Mouse (Mus musculus) fat pad, adult 2 months (tissue): ENCODE results near the gene Tecpr2.
"Not testable (repeated sequence)": the region's sequence is repeated elsewhere in the genome, so short reads cannot be mapped to it uniquely, and the experiment has no call there.

Experiments
- DNase-seq: peaks from one replicate; pipeline ENCODE4 v3.0.0-alpha.2; 2011; ENCODE audit warnings: low read depth, low spot score; ENCODE audit errors: extremely low read depth

Gene Tecpr2

DNA sequence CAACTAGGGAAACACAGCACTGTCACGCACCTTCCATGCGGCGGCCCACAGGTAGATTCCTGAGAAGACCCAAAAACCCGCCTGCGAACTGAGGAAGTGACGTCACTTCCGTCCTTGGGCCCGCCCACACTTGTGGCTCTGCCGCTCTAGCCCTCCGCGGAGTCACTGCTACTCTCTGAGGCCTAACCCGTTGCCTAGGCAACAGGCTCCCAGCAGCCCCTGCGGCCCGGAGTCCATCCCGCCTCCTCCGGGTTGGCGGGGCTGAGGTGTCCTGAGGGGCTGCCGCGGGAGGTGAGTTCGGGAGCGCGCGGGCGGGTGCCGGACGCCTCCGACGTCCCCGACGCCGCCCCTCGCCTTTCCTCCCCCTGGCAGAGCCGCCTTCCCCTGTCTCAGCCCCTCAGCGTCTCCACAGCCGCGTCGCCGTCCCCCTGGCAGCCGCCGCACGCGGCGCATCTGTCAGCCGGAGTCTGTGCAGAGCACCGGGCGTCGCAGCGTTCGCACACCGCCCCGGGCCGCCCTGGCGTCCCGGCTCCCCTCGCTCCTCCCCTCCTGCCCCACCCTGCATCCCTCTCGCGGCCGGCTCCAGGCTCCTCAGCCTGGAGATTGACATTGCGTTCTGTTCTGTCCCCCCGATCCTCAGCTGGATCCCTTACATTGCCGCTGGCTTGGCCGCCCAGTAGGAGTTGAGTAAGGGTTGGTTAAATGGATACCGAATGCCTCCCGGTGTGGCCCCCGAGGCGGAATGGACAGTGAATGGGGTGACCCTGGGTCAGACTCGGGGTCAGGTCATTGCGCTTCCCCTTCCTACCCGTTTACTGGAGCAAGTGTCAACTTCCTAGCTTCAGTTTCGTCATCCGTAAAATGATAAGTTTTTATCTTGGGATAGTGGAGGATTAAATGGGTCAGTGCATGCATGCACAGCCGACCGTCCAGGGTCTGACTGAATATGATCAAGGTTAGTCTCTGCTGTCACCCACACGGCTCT lies at the start of gene Tecpr2, which contains the start of gene Cinp:
Gene Tecpr2 (plus strand): TSS at position 229 of the 985 bp plus-strand sequence.
Gene Cinp (minus strand): TSS at position 110 of the 985 bp plus-strand sequence.
- DNase-seq, result peak; percentile 74

DNA sequence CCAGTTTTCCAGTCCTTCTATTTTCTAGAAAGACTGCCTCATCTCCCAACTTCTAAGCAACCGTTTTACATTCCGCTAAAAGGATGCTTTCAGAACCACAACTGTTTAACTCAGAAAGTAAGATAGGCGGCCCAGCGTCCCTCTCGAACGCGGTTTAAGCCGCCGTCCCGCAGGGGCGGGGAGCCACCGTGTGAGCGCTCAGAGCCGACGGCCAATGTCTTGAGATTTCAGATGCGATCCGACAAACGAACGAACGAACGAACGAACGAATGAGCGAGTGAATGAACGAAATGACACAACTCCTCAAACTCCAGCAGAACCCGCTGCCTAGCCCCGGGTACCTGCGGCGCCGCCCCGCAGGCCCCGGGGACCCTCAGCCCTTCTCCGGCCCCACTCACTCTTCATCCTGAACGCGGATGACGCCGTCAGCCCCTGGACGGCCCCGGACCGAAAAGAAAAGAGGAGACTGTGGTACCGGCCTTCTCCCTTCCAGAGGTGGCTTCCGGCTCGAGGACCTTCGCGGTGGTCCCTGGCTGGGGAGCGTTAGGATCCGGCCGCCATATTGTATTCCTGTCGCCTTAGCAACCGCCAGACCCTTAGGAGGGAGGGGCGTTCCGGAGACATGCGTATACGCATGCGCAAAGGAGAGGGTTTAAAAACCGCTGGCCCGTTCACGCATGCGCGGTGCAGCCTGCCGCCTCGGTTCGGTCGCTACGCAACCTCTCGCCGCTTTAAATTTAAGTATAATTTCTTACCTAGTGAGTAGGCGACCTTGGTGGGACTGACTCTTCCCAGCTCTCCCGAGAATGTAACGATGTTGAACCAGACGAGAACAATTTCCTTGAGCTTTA lies 48.5 kb upstream of the Tecpr2 start, which contains the start of gene Mok:
Gene Mok (minus strand): TSS at position 592 of the 851 bp plus-strand sequence.
- no peak for DNase-seq

DNA sequence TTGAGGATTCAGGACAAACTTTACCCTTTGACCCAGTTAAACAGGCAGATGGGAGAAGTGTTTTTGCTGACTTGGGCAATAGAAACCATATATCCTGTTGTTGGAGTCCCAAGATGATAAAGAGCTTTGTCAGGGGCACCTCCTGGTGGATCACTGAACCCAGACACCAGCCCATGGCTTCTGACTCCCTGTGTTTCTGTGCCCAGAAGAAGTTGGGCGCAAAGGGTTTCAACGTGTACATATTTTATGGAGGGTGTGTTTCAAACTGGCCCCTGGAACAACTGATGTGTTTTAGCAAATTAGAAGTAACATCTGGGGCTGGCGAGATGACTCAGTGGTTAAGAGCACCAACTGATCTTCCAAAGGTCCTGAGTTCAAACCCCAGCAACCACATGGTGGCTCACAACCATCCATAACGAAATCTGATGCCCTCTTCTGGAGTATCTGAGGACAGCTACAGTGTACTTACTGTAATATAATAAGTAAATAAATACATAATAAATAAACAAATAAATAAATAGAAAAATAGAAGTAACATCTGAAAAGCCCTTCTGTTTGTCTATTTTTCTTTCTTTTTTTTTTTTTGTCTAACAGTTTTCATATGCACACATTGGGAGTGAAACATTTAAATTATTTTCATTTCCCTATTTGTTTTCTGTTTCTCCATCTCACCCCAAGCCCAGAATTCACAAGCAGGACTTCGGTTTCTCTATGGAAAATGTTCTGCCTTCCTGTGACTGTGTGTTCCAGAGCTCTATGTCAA lies 47.2 kb upstream of the Tecpr2 start:
- DNase-seq, result no peak

DNA sequence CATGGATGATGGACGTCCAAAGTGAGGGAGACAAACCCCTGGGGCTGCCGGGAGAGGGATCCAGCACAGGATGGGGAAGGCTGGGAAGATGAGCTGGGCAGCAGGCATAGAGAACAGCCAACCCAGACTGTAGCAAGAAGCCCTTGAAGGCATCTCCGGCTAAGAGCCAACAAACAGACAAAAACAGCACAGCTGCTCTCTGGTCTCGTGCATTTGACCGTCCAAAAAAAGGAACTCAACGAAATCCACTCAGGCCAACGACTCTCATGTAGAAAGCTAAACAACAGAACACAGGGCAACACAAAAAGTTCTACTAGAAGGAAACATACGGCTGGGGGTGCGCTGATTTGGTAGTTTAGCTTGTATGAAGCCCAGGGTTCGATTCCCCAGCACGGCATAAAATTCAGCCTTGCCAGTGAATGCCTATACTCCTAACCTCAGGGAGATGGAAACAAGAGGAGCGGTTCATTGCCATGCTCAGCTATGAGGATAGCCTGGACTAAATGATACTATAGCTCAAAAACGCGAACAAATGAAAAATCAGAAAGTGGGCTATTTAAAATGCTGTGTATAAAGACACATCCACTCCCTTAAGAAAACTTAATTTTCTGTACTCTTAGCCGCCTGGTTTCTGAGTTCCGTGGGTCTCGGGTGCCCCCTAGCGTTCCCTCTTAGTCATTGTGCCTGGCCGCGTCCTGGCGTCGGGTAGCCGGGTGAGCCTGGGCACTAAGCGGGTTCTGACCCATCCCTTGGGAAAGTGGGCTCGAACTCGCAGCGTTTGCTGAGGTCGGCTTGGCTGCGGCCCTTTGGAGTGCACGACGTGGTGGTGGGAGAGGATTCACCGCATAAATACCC lies 45.6 kb upstream of the Tecpr2 start:
- no peak for DNase-seq

DNA sequence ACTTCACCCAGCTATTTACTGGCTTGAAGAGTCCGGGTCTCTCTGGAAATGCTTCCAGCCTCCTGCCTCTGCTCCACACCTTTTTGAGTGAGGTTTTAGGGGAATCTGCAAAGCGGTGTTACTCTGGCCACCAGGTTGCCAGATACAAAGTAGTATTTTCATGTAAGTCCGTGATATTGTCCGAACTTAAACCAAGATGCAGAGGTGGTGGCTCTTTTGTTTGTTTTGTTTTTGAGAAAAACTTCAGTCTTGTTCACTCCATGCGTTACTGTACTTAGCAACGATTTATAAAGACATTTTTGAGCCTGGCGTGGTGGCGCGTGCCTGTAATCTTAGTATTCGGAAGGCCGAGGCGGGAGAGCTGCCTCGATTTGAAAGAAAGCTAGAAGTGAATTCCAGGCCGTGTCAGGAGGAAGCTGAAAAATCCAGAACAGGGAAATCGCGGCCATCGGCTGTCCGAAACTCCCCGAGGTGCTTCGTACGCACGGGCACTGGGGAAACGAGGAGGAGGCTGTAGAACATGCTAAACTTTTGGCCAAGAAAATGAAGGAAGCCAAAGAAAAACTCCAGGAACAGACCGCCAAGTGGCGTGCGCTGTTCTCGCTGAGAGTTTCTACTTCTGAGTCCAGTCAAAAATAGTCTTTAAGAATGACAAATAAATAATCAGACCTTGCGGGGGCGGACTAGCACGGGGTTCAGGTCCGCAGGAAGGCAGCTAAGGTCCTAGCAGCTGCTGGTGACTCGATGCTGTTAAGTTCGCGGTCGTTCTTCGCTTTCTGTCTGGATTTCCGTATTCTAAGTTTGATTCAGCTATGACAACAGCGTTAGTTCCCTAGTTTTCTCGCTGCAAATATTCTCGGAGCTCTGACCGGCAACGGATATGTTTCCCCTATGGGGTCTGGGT lies 44.6 kb upstream of the Tecpr2 start:
- no peak for DNase-seq

DNA sequence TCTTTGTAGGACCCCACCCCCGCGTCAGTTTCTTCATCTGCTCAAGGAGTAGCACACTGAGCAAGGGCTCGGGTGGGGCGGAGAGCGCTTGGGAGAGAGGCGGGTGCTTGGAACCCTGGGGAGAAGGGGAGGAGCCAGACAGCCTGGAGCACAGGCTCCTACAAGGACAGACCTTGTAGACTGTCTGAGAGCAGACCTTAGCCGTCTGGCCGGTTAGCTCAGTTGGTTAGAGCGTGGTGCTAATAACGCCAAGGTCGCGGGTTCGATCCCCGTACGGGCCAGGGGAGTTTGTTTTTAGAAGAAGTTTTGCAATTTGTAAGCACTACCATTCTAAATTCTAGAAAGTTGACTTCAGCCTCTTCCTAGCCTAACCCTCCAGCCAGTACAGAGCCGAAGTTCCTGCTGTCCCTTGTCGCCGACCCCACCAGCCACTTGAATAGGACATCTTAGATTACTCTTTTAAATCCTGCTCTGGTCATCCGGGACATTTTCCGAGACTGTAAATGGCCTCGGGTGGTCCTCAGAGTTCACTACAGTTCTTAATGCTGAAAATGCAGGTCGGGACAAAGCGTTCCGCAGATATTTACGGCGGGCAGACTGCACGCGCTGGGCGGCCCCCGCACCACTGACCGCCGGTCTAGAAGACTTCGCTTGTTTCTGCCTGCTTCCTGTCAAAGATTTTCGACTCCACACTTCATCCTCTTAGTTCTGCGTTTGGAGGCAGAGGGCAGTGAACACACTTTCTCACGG lies 43.8 kb upstream of the Tecpr2 start:
- DNase-seq, result peak; percentile 58

DNA sequence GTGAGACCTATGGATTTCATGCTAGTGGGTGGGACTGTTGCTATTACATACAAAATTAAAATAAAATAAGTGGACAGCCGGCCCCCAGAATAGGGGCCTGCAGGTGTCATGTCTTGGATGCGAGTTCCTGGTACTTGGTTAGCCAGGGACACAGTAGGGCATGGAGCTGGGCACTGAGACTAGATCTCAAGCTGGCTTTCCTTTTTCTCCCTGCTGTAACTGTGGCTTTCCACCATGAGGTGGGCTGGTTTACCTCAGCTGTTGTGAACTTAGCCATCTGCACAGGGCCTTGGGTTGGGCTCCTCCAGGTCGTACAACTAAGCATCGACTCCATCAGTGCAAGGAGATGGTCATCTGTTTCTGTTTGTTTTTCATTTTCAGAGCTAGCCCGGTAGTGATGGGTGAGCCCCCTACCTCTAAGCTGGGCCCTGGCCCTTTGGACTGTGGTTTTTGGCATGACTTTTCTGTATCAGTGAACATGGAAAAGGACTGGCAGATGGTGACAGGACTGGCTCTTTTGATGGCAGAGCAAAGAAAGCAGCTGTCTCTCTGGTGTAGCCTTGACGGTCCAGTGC lies 42.8 kb upstream of the Tecpr2 start:
- no peak for DNase-seq

DNA sequence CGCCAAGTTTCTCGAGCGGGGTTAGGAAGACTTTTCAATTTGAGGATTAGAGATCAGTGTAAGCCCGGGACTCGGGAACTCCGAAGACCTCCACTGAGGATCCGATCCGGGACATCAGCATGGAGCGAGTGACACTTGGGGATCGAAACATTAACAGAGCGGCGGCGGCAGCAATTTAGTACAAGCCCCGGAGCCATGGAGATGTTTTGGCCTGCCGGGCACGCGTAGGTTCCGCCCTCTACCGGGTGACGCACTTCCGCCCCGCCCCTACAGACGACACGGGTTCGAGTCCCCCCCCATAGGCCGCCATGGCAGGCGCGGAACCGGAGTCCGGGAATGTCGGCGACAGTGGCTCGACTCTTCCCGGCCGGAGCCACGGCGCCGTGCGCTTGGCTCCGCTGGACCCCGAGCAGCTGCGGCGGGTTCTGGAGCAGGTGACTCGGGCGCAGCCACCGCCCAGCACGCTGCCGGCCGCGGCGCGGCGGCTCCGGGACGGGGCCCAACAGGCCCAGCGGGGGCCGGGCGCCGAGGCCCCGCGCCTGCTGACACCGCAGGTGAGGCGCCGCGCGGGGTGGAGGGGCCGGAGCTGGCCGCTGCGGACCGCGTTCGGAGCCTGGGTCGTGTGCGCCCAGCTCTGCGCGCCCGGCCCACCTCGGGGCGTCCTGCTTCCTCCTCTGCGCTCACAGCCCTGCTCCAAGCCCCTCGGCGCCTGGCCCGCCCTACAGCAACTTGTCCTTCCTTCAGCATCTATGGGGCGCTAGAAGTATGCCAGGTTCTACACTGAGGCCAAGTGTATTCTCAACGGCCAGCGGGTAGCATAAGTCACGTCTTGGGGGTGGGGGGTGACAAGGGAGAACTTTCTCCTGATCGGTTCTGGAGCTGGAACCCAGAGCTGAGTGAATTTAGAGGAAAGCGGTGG lies 38.8 kb upstream of the Tecpr2 start, which contains the start of gene Zfp839:
Gene Zfp839 (plus strand): TSS at position 244 of the 919 bp plus-strand sequence.
- no peak for DNase-seq

DNA sequence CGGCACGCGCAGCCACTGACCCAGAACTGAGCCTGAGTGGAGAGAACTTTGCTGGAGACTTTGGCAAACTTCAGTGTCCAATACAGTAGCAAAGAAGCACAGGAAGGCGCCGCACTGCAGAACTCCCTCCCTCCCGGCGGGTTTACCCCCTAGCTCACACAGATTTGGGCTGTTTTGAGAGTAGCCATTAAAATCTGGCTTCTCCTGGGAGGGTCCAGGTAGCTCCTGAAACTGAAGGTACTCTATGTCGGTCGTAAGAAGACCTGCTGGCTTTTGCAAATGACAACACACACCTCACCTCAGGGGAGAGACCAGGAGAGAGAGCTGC lies 38.2 kb upstream of the Tecpr2 start:
- no peak for DNase-seq

DNA sequence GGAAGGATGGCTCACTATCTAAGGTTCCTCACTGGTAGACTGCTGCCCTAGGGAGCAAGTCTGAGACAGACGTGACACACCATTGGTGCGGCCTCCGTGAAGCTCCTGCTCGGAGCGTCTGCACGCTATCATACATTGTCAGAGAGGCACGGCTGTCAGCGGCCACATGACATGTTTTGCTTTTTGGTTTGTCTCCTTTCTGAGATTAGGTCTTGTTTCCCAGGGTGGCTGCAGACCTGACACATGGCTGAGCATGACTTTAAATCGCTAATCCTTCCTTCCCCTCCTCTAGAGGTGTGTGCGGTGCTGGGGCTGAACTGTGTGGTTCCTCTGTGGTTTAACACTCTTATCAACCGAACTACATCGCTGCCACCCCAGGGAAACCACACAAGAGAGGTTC lies 37.6 kb upstream of the Tecpr2 start:
- DNase-seq, result no peak

DNA sequence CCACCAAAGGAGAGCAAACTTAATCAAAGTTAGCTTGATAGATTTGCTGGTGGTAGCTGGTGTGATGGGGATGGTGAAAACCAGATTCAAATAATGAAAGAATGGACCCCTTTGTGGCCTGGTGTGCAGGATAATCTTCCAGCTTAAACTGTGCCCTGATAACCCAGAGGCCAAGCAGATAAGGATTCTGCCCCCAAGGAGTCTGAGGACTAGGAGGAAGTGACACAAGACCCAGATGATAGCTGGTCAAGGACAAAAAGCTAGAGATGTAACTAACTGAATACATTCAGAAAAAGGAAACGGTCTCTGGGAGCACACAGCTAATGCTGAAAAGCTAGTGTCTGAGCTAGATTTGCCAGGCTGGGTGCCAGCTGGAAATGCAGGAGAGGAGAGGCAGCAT lies 37.1 kb upstream of the Tecpr2 start:
- no peak for DNase-seq

DNA sequence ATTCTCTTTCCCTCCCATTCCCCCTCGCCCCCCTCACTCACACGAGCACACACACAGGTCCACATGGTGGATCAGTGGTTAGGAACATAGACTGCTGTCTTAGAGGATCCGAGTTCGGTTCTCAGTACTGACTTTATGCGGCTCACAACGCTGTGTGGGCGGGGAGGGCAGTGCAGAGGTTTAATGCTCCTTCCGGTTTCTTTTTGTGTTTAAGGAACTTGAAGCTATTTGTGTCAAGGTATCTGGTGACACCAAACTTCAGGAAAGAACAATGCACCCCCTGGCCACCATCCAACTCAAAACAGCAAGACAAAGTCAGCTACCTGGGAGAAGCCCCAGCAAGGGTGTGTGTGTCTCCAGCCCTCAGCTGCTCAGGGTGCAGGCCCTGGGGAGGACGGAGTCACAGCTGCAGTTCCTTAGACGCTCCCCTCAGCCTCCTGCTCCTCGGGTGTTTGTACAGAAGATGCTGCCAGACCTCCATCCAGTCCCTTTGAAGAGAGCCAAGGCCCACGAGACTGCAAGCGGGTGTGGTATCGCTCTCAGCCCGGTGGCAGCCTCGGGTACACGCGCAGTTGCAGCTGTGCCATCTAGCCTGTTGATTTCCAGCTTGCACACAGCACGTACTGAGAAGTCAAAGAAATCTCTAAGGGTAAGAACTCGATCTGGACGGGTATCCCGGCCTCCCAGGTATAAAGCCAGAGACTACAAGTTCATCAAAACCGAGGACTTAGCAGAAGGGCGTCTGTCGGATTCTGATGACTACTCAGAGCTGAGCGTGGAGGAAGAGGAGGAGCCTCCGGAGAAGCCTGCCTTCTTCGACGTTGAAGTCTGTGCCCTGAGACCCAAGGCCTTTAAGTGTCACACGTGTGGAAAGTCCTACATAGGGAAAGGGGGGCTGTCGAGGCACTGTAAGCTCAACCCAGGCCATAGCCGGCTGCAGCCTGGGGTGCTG lies 34.0 kb upstream of the Tecpr2 start:
- DNase-seq, result no peak

DNA sequence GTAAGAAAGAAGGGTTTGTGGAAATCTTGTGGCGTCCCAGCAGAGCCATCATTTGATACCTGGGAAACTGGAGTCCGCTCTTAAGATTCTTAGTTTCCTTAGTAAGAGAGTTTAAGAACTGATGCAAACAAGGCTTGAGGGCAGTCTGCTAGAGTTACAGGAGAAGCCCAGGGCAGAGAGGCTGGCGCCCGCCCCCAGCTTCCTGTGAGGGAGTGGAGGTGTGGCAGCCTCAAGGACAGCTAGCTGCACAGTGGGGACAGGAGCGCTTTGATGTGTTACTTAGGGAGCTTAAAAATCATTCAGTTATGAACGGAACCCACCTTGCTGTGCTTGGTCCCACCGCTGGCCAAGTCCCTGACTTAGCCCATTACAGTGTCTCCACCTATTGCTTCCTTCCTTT lies 31.9 kb upstream of the Tecpr2 start:
- no peak for DNase-seq

DNA sequence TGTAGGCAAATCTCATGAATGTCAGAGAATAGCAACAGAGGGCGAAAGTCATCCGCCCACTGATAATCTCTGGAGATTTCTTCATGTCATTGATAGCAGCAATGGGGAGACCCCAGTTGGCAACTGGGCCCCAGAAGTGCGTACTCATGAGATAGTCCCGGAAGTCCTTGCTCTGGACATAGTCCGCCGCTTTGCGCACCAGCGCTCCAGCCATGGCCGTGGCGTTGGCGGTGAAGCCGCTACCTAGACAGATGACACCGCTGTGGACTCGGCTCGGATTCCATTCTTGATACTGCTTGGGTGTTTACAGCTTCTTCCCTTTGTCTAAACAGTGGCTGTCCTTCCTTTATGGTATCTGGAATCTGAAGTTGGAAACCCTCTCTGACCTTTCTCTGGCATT lies 30.4 kb upstream of the Tecpr2 start:
- not testable (repeated sequence) for DNase-seq

DNA sequence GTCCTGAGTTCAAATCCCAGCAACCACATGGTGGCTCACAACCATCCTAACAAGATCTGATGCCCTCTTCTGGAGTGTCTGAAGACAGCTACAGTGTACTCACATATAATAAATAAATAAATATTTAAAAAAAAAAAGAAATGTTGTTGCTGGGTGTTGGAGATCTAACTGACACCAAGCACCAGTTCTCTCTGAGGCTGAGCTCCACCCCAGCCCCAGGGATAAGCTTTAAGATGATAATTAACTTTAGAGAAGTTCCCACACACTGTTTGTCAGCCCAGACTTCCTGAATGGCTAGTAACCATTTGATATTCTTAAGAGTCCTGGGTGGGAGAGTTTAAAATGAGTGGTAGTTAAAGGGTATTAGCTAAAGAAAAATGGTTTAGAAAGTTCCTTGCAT lies 28.8 kb upstream of the Tecpr2 start:
- no peak for DNase-seq

DNA sequence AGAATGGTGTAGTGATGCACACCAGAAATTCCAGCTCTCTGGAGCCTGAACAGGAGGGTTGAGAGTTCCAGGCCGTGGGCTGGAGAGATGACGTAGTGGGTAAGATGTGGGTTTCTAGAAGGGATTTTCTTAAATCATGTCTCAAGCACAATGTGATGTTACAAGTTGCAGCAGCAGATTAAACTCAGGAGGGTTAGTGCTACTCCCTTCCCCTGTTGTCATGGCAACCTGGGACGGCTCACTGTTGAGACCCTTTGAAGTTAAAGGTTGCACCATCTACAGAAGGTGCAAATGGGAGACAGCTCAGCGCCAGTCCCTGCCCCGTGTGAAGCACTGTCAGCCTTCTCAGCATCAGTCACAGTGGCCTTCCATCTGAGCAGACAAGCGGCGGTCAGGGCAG lies 27.8 kb upstream of the Tecpr2 start:
- DNase-seq, result no peak
